Mouse (Mus musculus) MEL (cell line): ENCODE measurements around the gene Yeats2. TPM values are rescaled to one million over a fixed set of nuclear protein-coding genes. Genes with fewer than 3 reads are reported as not detected.

Source experiments
- DNase-seq: peaks from one replicate; pipeline ENCODE4 v3.0.0; 2011; ENCODE audit warnings: low read depth, low spot score
- H3K27ac ChIP-seq: 2 replicates; pipeline ENCODE4 v1.5.1; 2012; ENCODE audit warnings: low read depth, mild to moderate bottlenecking, control low read depth, low read length, moderate library complexity; ENCODE audit not compliant: control insufficient read depth
- H3K27me3 ChIP-seq, 2 experiments: fragments of 150-350 bp in 1 of 2; sonication (generic) in 1 of 2; 2 replicates each; pipeline ENCODE4 v1.6.1; 2012; ENCODE audit warnings: low read length in 2 of 2, mild to moderate bottlenecking in 2 of 2, improper control_type of control experiment in 1 of 2, moderate library complexity in 1 of 2; ENCODE audit not compliant: insufficient read depth in 2 of 2, control insufficient read depth in 1 of 2
- H3K36me3 ChIP-seq, 2 experiments: 2 replicates each; pipeline ENCODE4 v1.6.1; 2012 to 2014; ENCODE audit warnings: low read length in 2 of 2, improper control_type of control experiment in 1 of 2, inconsistent platforms in 1 of 2, mild to moderate bottlenecking in 1 of 2; ENCODE audit not compliant: insufficient read depth in 2 of 2, control insufficient read depth in 1 of 2
- H3K4me1 ChIP-seq, 2 experiments: fragments of 150-350 bp in 1 of 2; sonication (generic) in 1 of 2; 2 replicates each; pipeline ENCODE4 v1.6.1; 2012; ENCODE audit warnings: low read length in 2 of 2, improper control_type of control experiment in 1 of 2, mild to moderate bottlenecking in 1 of 2; ENCODE audit not compliant: insufficient read depth in 2 of 2, control insufficient read depth in 1 of 2
- H3K4me3 ChIP-seq, 2 experiments: fragments of 150-350 bp in 1 of 2; sonication (generic) in 1 of 2; 2 replicates each; pipeline ENCODE4 v1.5.1; 2012; ENCODE audit warnings: low read depth in 2 of 2, low read length in 2 of 2, mild to moderate bottlenecking in 2 of 2, moderate library complexity in 2 of 2, control low read depth in 1 of 2, improper control_type of control experiment in 1 of 2; ENCODE audit not compliant: control insufficient read depth in 1 of 2, insufficient read depth in 1 of 2
- H3K79me2 ChIP-seq: 2 replicates; pipeline ENCODE4 v1.6.1; 2012; ENCODE audit warnings: mild to moderate bottlenecking, low read length, moderate library complexity; ENCODE audit not compliant: control insufficient read depth, poor library complexity, insufficient read depth
- H3K9ac ChIP-seq: 2 replicates; pipeline ENCODE4 v1.6.1; 2012; ENCODE audit warnings: low read depth, mild to moderate bottlenecking, control low read depth, low read length, moderate library complexity; ENCODE audit not compliant: control insufficient read depth, poor library complexity, severe bottlenecking
- H3K9me3 ChIP-seq: fragments of 150-350 bp; sonication (generic); replicated peaks from 2 replicates; pipeline ENCODE4 v1.6.1; 2012; ENCODE audit warnings: mild to moderate bottlenecking, low read length, improper control_type of control experiment, moderate library complexity; ENCODE audit not compliant: insufficient read depth
- CTCF ChIP-seq, 3 experiments: IDR thresholded peaks in 2 of 3; conservative IDR thresholded peaks in 1 of 3; 2 replicates each; pipeline ENCODE4 v1.5.1; 2011 to 2012; ENCODE audit warnings: low read length in 3 of 3, low read depth in 2 of 3, mild to moderate bottlenecking in 2 of 3, improper control_type of control experiment in 1 of 3, inconsistent platforms in 1 of 3, mixed read lengths in 1 of 3, moderate library complexity in 1 of 3; ENCODE audit not compliant: control insufficient read depth in 1 of 3, insufficient read depth in 1 of 3, poor library complexity in 1 of 3, severe bottlenecking in 1 of 3
- EP300 ChIP-seq, 2 experiments: IDR thresholded peaks; 2 replicates each; pipeline ENCODE4 v1.6.1; 2011; ENCODE audit warnings: improper control_type of control experiment in 2 of 2, low read length in 2 of 2, low read depth in 1 of 2, mild to moderate bottlenecking in 1 of 2
- ETS1 ChIP-seq: IDR thresholded peaks from 2 replicates; pipeline ENCODE4 v1.6.1; 2012; ENCODE audit warnings: low read depth, mild to moderate bottlenecking, inconsistent platforms, low read length, improper control_type of control experiment, moderate library complexity
- GATA1 ChIP-seq: IDR thresholded peaks from 2 replicates; pipeline ENCODE4 v1.6.1; 2011; ENCODE audit warnings: low read depth, low read length, improper control_type of control experiment
- HCFC1 ChIP-seq: IDR thresholded peaks from 2 replicates; pipeline ENCODE4 v1.6.1; 2012; ENCODE audit warnings: low read depth, mild to moderate bottlenecking, inconsistent platforms, low read length, improper control_type of control experiment, moderate library complexity
- KAT2A ChIP-seq: conservative IDR thresholded peaks from 2 replicates; pipeline ENCODE4 v1.6.1; 2012; ENCODE audit warnings: low read depth, low read length, improper control_type of control experiment, inconsistent platforms
- MAX ChIP-seq: IDR thresholded peaks from 2 replicates; pipeline ENCODE4 v1.6.1; 2011; ENCODE audit warnings: low read length, improper control_type of control experiment
- MEF2A ChIP-seq: IDR thresholded peaks from 2 replicates; pipeline ENCODE4 v1.6.1; 2014; ENCODE audit warnings: low read depth, mild to moderate bottlenecking, inconsistent platforms, low read length, improper control_type of control experiment; ENCODE audit not compliant: poor library complexity, insufficient replicate concordance, severe bottlenecking; ENCODE audit errors: extremely low read depth
- MXI1 ChIP-seq: IDR thresholded peaks from 2 replicates; pipeline ENCODE4 v1.6.1; 2011; ENCODE audit warnings: mild to moderate bottlenecking, low read depth, low read length, improper control_type of control experiment
- NELFE ChIP-seq: IDR thresholded peaks from 2 replicates; pipeline ENCODE4 v1.6.1; 2011; ENCODE audit warnings: low read depth, low read length, improper control_type of control experiment
- NRF1 ChIP-seq: IDR thresholded peaks from 2 replicates; pipeline ENCODE4 v1.6.1; 2014; ENCODE audit warnings: low read depth, mild to moderate bottlenecking, inconsistent platforms, low read length, improper control_type of control experiment, moderate library complexity; ENCODE audit not compliant: poor library complexity, insufficient read depth, severe bottlenecking
- POLR2AphosphoS2 ChIP-seq: IDR thresholded peaks from 2 replicates; pipeline ENCODE4 v1.6.1; 2011; ENCODE audit warnings: low read length, improper control_type of control experiment
- RAD21 ChIP-seq: IDR thresholded peaks from 2 replicates; pipeline ENCODE4 v1.6.1; 2011; ENCODE audit warnings: mild to moderate bottlenecking, low read depth, low read length, improper control_type of control experiment
- RCOR1 ChIP-seq: IDR thresholded peaks from 2 replicates; pipeline ENCODE4 v1.6.1; 2012; ENCODE audit warnings: low read depth, mild to moderate bottlenecking, inconsistent platforms, low read length, improper control_type of control experiment
- TAL1 ChIP-seq: IDR thresholded peaks from 2 replicates; pipeline ENCODE4 v1.6.1; 2012; ENCODE audit warnings: mild to moderate bottlenecking, inconsistent platforms, low read length, moderate library complexity, mixed read lengths
- TBP ChIP-seq: IDR thresholded peaks from 2 replicates; pipeline ENCODE4 v1.8.0; 2011; ENCODE audit warnings: low read depth, low read length, improper control_type of control experiment
- UBTF ChIP-seq: IDR thresholded peaks from 2 replicates; pipeline ENCODE4 v1.6.1; 2012; ENCODE audit warnings: low read depth, mild to moderate bottlenecking, inconsistent platforms, low read length, improper control_type of control experiment, moderate library complexity, borderline replicate concordance; ENCODE audit not compliant: insufficient read depth
- polyA plus RNA-seq, 2 experiments: library from polyadenylated mRNA; stranded (reverse) in 1 of 2; unstranded in 1 of 2; fragments of >175 nt in 1 of 2; fragments of >200 nt in 1 of 2; gene quantifications; 2 replicates each; pipeline versions ENCODE4 v1.2.1 to v1.2.4; 2012; ENCODE audit warnings: low replicate concordance in 2 of 2, low read depth in 1 of 2; ENCODE audit not compliant: insufficient read length in 2 of 2, insufficient read depth in 1 of 2, missing spikeins in 1 of 2
- total RNA-seq: library from RNA; depleted of rRNA; stranded (reverse); fragments of 300-350 nt; gene quantifications from 2 replicates; pipeline ENCODE4 v1.2.3, GENCODE M21; 2012

Yeats2 gene
- total and polyA plus RNA-seq, 3 experiments = 12.7 to 23.2 TPM; not detected in 1

DNA sequence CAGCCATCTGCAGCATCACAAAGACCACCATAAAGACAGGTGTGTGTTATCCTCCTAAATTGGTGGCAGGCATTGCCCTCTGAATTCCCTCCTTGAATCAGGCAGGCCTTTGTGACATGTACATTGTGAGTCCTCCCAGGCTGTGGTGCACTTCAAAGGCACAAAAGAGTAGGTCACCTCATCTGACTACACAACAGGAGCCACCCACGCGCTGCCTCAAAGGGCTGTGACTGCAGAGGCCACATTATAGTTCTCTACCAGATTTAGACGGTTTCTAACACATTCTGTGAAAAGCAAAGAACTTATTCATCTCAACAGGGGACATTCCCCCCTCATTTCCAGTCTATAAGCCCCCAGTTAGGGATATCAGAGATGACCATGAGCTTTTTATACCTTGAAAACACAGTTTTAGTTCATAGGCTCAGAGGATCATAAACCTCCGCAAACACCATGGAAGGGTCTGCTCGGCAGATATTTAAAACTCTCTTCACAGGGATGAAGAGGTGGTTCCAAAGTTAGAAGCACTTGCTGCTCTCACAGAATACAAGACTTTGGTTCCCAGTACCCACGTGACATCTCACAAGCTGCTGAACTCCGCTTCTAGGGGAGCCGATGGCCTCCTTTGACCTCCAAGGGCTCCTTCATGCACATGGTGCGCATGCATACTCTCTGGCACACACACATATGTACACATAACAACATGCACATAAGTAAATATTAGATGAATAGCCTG, 107.7 kb downstream of the Yeats2 start:
- no peaks in the 10 kb centered on the region for H3K9me3 ChIP-seq
- H3K36me3 ChIP-seq = no peaks in the 10 kb centered on the region
- H3K4me3 ChIP-seq = no peak overlapping the region
- no peaks in the 10 kb centered on the region for H3K79me2 ChIP-seq
- no peak overlapping the region for H3K27ac ChIP-seq
- no peak for DNase-seq
- H3K9ac ChIP-seq = no peak overlapping the region
- H3K4me1 ChIP-seq = no peaks in the 10 kb centered on the region
- no peak for TF ChIP-seq MEF2A
- TF ChIP-seq POLR2AphosphoS2 = no peak
- TF ChIP-seq EP300 (IDR thresholded peaks at IDR 0.05; ENCODE audit: low read depth in 1 of 2, low read length in 2 of 2) = no peak
- TF ChIP-seq MAX = no peak
- no peak for TF ChIP-seq CTCF (IDR thresholded peaks at IDR 0.05 in 2 of 3, conservative IDR thresholded peaks at IDR 0.05 in 1 of 3; ENCODE audit: control insufficient read depth in 1 of 3, insufficient read depth in 1 of 3, low read depth in 2 of 3, low read length in 3 of 3, poor library complexity in 1 of 3, severe bottlenecking in 1 of 3)
- no peak for TF ChIP-seq MXI1
- no peak for TF ChIP-seq RCOR1
- TF ChIP-seq TBP = no peak
- no peak for TF ChIP-seq ETS1
- TF ChIP-seq UBTF = no peak
- no peak for TF ChIP-seq TAL1
- TF ChIP-seq KAT2A = no peak
- no peak for TF ChIP-seq GATA1
- TF ChIP-seq RAD21 = no peak
- TF ChIP-seq HCFC1 = no peak
- no peak for TF ChIP-seq NELFE
- TF ChIP-seq NRF1 = no peak
- H3K27me3 ChIP-seq = peaks cover 0 to 2% of the 10 kb centered on the region in 2 experiments; a peak in 2 of 4 replicates

DNA sequence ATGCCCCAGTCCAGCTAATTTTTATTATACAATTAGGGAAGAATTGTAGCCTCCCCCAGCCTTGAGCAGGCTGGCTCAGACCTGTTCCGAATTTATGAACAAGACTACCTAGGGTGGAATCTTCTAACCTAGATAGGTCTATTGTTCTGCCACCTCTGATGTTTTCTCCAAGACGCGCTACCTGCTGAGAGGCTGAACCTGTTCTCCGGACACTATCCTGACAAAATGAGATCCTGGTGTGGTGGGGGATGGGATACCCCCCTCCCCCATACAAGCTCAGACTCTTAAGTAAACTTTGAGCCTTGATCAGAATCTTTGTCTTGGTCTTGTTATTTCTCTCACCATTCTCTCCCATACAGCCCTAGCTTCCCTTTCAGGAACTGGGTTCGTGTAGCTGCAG, 117.1 kb downstream of the Yeats2 start:
- Histone ChIP-seq H3K9ac (no peak overlapping the region), H3K79me2 (no peaks in the 10 kb centered on the region), H3K27me3 (peaks cover 0 to under 1% of the 10 kb centered on the region in 2 experiments; a peak in 3 of 4 replicates), H3K4me1 (no peaks in the 10 kb centered on the region), H3K4me3 (no peak overlapping the region), H3K27ac (no peak overlapping the region), H3K9me3 (no peaks in the 10 kb centered on the region), H3K36me3 (no peaks in the 10 kb centered on the region; a peak in 1 of 4 replicates)
- no peak for DNase-seq
- TF ChIP-seq TAL1 (no peak), MXI1 (no peak), KAT2A (no peak), NELFE (no peak)
